8 mouse cellular contexts compared by ENCODE assay signal in genomic region chr17:10319431-10319684, GRCm38 (mm10). TPM values are rescaled to one million over a fixed set of nuclear protein-coding genes. Genes with fewer than 3 reads are reported as not detected.
DNase-seq lines count a peak whose midpoint lies in the region; ATAC-seq and TF ChIP-seq lines count a peak whose summit lies in the region.

No protein-coding gene starts in this region.

- peaks cover 37% of the 10 kb centered on the region for H3K79me2 ChIP-seq in MEL (ENCODE audit: control insufficient read depth, insufficient read depth, low read length, poor library complexity)

- 0% methylated on average over 26 of the region's 46 CpGs for WGBS in heart, postnatal 0 days
- 2% methylated on average over 24 of the region's 46 CpGs for WGBS in forebrain, embryonic 16.5 days
- 7% methylated on average over 44 of the region's 46 CpGs for WGBS in midbrain, embryonic 10.5 days

- H3K4me1 ChIP-seq in heart, postnatal 0 days (ENCODE audit: control insufficient read depth, insufficient read depth), result peaks cover 21% of the 10 kb centered on the region
- H3K4me1 ChIP-seq in MEL (ENCODE audit: control insufficient read depth in 1 of 2, insufficient read depth in 2 of 2, low read length in 2 of 2), result peaks cover 0 to 2% of the 10 kb centered on the region in 2 experiments; a peak in 2 of 4 replicates
- H3K4me1 ChIP-seq in forebrain, embryonic 16.5 days (replicated peaks; ENCODE audit: control insufficient read depth, insufficient read depth, low read length), result peaks cover 15% of the 10 kb centered on the region
- H3K4me1 ChIP-seq in midbrain, embryonic 10.5 days, result peaks cover 46% of the 10 kb centered on the region

- no peak for DNase-seq in heart, postnatal 0 days (ENCODE audit: low spot score)
- DNase-seq in heart, adult 11 months, result no peak
- DNase-seq in MEL (ENCODE audit: low read depth, low spot score) (no peak), MN1 (ENCODE audit: low spot score) (no peak)
- DNase-seq in midbrain, embryonic 10.5 days (ENCODE audit: low spot score), result no peak
- no peak for DNase-seq in cerebellum, adult 9-11 months

- no peaks in the 10 kb centered on the region for H3K36me3 ChIP-seq in heart, postnatal 0 days (replicated peaks; ENCODE audit: control insufficient read depth, insufficient read depth, low read length)
- H3K36me3 ChIP-seq in MEL (ENCODE audit: control insufficient read depth in 1 of 2, insufficient read depth in 2 of 2, low read length in 2 of 2), result peaks cover 0 to 17% of the 10 kb centered on the region in 2 experiments; a peak in 3 of 4 replicates
- H3K36me3 ChIP-seq in forebrain, embryonic 16.5 days (ENCODE audit: control insufficient read depth, insufficient read depth), result no peaks in the 10 kb centered on the region
- peaks cover 5% of the 10 kb centered on the region; the same call in 1 of the 2 replicates for H3K36me3 ChIP-seq in midbrain, embryonic 10.5 days

- TF ChIP-seq POLR2A in MEL (IDR thresholded peaks at IDR 0.05; ENCODE audit: control insufficient read depth in 1 of 2, insufficient read depth in 1 of 2, low read depth in 1 of 2, low read length in 2 of 2, poor library complexity in 1 of 2), result peak in 1 of 2 experiments; percentile 32; a peak in 1 of 4 replicates

- peak overlapping the region; percentile 100 for H3K9ac ChIP-seq in heart, postnatal 0 days (replicated peaks; ENCODE audit: low read depth, low read length)
- peak overlapping the region; percentile 87 for H3K9ac ChIP-seq in MEL (ENCODE audit: control insufficient read depth, low read depth, low read length, poor library complexity, severe bottlenecking)
- peak overlapping the region; percentile 98 for H3K9ac ChIP-seq in forebrain, embryonic 16.5 days (replicated peaks; ENCODE audit: low read depth, low read length)

- no peak for TF ChIP-seq RAD21 in MEL (IDR thresholded peaks at IDR 0.05; ENCODE audit: low read depth, low read length)

- H3K9me3 ChIP-seq in heart, postnatal 0 days (replicated peaks; ENCODE audit: control insufficient read depth, low read length), result no peaks in the 10 kb centered on the region
- H3K9me3 ChIP-seq in MEL (replicated peaks; ENCODE audit: insufficient read depth, low read length), result no peaks in the 10 kb centered on the region
- no peaks in the 10 kb centered on the region for H3K9me3 ChIP-seq in forebrain, embryonic 16.5 days (ENCODE audit: control insufficient read depth, low read length)
- no peaks in the 10 kb centered on the region for H3K9me3 ChIP-seq in midbrain, embryonic 10.5 days (replicated peaks)

- H3K27me3 ChIP-seq in heart, postnatal 0 days (ENCODE audit: control insufficient read depth, insufficient read depth, low read length), result no peaks in the 10 kb centered on the region
- no peaks in the 10 kb centered on the region for H3K27me3 ChIP-seq in MEL (ENCODE audit: control insufficient read depth in 1 of 2, insufficient read depth in 2 of 2, low read length in 2 of 2)
- no peaks in the 10 kb centered on the region for H3K27me3 ChIP-seq in forebrain, embryonic 16.5 days (replicated peaks; ENCODE audit: control insufficient read depth, insufficient read depth, low read length)
- no peaks in the 10 kb centered on the region for H3K27me3 ChIP-seq in midbrain, embryonic 10.5 days (ENCODE audit: low read depth, poor library complexity, severe bottlenecking)

- TF ChIP-seq CTCF in heart, postnatal 0 days (IDR thresholded peaks at IDR 0.05; ENCODE audit: low read depth), result no peak
- no peak for TF ChIP-seq CTCF in MEL (IDR thresholded peaks at IDR 0.05 in 2 of 3, conservative IDR thresholded peaks at IDR 0.05 in 1 of 3; ENCODE audit: control insufficient read depth in 1 of 3, insufficient read depth in 1 of 3, low read depth in 2 of 3, low read length in 3 of 3, poor library complexity in 1 of 3, severe bottlenecking in 1 of 3)

- no peak for TF ChIP-seq EP300 in heart, postnatal 0 days (IDR thresholded peaks at IDR 0.05; ENCODE audit: low read depth)
- no peak for TF ChIP-seq EP300 in MEL (IDR thresholded peaks at IDR 0.05; ENCODE audit: low read depth in 1 of 2, low read length in 2 of 2)

- H3K4me2 ChIP-seq in heart, postnatal 0 days (ENCODE audit: low read depth, low read length), result peak overlapping the region; percentile 76
- H3K4me2 ChIP-seq in forebrain, embryonic 16.5 days (ENCODE audit: low read length), result no peak overlapping the region

- H3K27ac ChIP-seq in heart, postnatal 0 days (ENCODE audit: low read depth), result peak overlapping the region; percentile 99
- peak overlapping the region; percentile 98 for H3K27ac ChIP-seq in MEL (ENCODE audit: control insufficient read depth, low read depth, low read length)
- H3K27ac ChIP-seq in forebrain, embryonic 16.5 days (ENCODE audit: low read length), result peak overlapping the region; percentile 99
- peak overlapping the region; percentile 100 for H3K27ac ChIP-seq in midbrain, embryonic 10.5 days (replicated peaks)

- no peak for ATAC-seq in heart, postnatal 0 days (ENCODE audit: insufficient read depth, low read depth)
- ATAC-seq in forebrain, embryonic 16.5 days, result no peak; the same call in 1 of the 2 replicates
- no peak for ATAC-seq in CD4-positive, CD25-positive, alpha-beta regulatory T cell, adult 4 months

- peak overlapping the region; percentile 98 for H3K4me3 ChIP-seq in heart, postnatal 0 days (ENCODE audit: low read depth, low read length)
- H3K4me3 ChIP-seq in MEL (ENCODE audit: control insufficient read depth in 1 of 2, insufficient read depth in 1 of 2, low read depth in 2 of 2, low read length in 2 of 2), result peak overlapping the region; percentile 61 to 73; a peak in 3 of 4 replicates
- peak overlapping the region; percentile 99 for H3K4me3 ChIP-seq in forebrain, embryonic 16.5 days (replicated peaks; ENCODE audit: low read length)
- peak overlapping the region; percentile 92 for H3K4me3 ChIP-seq in midbrain, embryonic 10.5 days

TF ChIP-seq in MEL, 35 proteins besides CTCF, POLR2A, EP300 and RAD21:
- TF ChIP-seq SMC3 (IDR thresholded peaks at IDR 0.05; ENCODE audit: low read depth, low read length) (no peak), TCF12 (IDR thresholded peaks at IDR 0.05; ENCODE audit: low read depth, low read length) (0 out of 2 replicates have a peak, but pooled peaks have one; percentile 2)

RNA-seq across cellular contexts. Expression of gene Qk, which starts 0.3 kb away (rescaled TPM):
- 359 and 460 TPM in 2 replicates for total RNA-seq in heart, postnatal 0 days (2014; rRNA removed; ENCODE audit: low replicate concordance)
- 47.6 and 54.8 TPM in 2 replicates for polyA plus RNA-seq in heart, postnatal 0 days (2015; fragmentation: Nextera tagmentation; extraction: Ambion mirVana)
- total RNA-seq in MEL (2012; rRNA removed), result 58.4 and 61.5 TPM in 2 replicates
- 1,000 to 10,000 TPM in 1 of 2 experiments, 100 to 1,000 TPM in 1; 128 to 1,938 TPM for polyA plus RNA-seq in MEL (2012; ENCODE audit: insufficient read depth in 1 of 2, insufficient read length in 2 of 2, low read depth in 1 of 2, low replicate concordance in 2 of 2, missing spikeins in 1 of 2)
- polyA plus RNA-seq in forebrain, embryonic 16.5 days (2015; fragmentation: Nextera tagmentation; extraction: Ambion mirVana), result 37.6 and 43.6 TPM in 2 replicates
- 47.7 and 49.5 TPM in 2 replicates for polyA plus RNA-seq in midbrain, embryonic 10.5 days (2016; fragmentation: Nextera tagmentation; extraction: Ambion mirVana)
- 10 to 100 TPM in 1 of 2 experiments, 1 to 10 TPM in 1; 9.8 to 16.3 TPM for polyA plus RNA-seq in CD4-positive, CD25-positive, alpha-beta regulatory T cell, adult 4 months (2017; shearing (Covaris generic))
